Mouse (Mus musculus): Measurements from ENCODE around the gene Ccdc15.

Gene Ccdc15

DNA sequence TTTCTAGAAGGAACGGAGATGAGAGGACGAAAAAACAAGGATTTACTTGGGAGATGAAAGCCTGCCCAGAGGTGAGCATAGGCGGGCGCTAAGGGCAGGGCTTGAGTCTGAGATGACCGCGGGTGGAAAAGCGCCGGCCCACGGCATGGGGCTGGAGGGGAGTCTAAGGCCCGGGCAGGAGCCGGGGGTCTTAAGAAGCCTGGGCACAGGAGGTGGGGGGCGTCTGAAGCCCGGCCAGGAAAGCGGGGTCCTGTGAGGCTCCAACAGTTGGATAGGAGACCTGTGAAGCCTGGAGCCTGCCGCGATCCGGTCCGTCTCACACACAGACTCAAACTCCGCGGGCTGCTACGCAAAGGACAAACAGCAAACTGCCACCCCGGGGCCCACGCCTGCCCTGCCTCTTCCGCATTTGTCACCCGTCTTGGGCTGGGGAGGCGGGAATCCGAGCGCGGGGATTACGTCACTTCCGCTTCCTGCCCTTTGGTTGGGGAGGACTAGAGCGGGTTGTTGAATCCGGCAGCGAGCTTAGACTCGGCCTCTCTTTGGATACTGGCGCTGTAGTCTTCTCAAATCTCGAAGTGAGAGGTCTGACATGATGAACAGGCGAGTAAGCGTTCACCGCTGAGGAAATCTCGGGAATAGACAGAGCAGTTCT is at the start of gene Ccdc15:
Gene Ccdc15, minus strand, starts transcription at position 445 of the 655 bp plus-strand sequence.
- peak; percentile 97 for DNase-seq (ENCODE audit: low spot score)

DNA sequence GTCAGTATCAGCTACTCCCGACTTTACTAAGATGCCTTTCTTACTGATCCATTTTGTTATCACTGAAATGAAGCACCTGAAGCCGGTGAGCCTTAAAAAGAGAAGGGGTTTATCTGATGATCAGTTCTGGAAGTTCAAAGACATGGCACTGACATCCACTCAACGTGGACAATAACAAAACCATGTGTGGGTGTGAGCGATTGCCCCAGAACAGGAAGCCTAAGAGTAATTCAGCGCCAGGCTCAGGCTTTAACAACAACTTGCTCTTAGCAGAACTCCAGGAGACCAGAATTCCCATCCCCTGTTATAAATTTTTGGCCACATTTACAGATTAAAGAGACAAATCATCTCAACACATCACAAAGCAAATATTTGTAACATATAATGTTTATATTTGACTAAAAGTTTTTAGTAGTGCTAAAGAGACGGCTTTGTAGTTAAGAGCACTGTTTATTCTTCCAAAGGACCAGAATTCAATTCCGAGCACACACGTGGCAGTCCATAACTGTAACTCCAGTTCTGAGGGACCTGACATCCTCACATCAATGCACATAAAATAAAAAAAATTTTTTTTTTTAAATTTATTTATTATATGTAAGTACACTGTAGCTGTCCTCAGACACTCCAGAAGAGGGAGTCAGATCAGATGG is 45.4 kb upstream of the Ccdc15 start:
- no peak for DNase-seq (ENCODE audit: low spot score)

DNA sequence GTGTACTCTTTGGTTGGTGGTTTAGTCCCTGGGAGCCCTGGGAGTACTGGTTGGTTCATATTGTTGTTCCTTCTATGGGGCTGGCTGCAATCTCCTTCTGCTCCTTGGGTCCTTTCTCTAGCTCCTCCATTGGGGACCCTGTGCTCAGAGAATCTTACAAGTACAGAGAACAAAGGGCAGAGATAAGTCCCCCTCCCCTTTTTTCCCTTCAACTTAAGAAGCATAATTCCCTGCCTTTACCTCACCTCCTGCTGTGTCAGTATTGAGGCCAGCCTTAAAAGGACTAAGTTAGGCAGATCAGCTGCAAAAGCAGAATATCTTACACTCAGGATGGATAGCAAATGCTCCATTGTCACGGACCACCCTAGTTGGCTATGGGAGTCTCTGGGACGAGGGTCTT is 43.8 kb upstream of the Ccdc15 start:
- no peak for DNase-seq (ENCODE audit: low spot score)

DNA sequence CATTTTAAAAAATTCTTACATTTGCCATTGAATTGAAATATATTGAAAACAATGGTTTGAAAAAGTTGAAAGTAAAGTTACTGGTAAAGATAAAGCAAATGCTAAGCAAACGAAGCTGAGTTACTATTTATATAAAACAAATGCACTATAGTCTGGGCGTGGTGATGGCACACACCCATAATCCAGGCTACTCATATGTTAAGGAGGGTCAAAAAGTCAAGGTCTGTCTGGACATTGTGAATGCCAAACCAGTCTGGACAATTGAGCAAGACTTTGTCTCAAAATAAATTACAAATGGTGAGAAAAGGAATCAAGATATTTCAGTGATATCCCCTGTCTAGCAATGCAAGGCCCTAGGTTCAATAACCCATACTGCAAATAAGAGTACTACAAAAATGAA is 42.7 kb upstream of the Ccdc15 start:
- DNase-seq (ENCODE audit: low spot score): no peak

DNA sequence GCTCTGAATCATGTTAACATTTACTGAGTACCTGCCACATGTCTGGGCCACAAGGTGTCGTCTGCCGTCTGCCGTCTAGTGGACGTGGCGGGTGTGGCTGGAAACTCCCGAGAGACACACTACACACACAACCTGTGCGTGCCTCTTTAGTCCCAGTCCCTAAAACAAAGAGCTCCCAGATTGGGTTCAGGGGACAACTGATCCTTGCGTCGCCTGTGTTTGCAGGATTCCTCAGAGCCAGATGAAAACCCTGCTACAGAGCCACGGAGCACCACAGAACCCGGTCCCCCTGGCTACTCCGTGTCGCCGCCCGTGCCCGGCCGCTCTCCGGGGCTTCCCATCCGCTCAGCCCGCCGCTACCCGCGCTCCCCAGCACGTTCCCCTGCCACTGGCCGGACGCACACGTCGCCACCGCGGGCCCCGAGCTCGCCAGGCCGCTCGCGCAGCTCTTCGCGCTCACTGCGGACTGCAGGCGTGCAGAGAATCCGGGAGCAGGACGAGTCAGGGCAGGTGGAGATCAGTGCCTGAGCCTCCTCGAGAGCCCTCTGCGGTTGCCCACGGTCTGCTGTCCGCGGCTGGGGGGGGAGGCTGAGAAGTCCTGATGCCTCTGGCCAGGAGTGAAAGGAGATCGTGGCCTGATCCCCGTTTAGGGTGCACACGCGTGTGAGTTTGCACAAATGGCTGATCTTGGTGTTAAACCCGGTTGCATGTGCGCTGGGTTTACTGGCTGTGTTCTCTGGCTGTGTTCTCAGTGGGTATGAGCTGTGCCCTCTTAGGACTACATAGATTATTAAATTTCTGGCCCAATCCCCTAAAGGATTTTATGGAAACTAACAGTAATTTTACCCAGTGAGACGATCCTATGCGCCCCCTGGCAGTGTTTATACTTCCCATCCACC is 36.3 kb upstream of the Ccdc15 start:
- DNase-seq (ENCODE audit: low spot score): no peak

DNA sequence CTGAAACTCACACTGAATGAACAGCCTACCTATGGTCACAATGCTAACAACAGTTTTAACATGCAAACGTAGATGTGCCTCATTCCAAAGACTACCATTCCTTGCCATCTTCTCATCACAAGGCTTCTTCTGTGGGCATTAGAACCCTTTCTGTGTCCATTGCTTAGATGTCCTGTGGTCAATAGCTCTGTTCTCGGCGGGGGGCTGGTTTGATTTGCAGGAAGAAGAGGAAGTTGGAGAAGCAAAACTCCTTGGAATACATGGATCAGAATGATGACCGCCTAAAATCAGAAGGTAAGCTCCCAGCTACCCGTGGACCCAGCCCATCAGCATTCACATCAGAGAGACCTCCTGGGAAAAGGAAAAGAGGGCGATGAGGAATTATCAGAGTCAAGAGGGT is 34.9 kb upstream of the Ccdc15 start:
- no peak for DNase-seq (ENCODE audit: low spot score)

DNA sequence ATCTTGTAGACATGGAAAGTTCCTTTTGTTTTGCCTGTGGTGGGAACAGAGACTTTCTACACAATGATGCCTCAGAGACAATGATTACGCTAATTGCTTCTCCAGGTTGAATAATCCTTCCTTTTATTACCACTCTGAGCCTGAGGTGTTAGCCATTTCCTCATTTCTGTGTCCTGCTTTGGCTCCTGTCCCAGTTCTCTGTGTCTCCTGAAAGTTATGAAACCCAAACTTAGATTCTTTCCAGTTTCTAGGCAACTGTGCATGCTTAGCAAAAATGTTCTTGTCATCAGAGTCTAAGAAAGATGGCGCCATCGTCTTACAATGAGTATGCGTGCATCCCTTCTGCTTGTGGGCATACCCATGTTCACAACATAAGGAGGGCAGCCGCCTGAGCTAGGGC is 27.5 kb upstream of the Ccdc15 start:
- no peak for DNase-seq (ENCODE audit: low spot score)

DNA sequence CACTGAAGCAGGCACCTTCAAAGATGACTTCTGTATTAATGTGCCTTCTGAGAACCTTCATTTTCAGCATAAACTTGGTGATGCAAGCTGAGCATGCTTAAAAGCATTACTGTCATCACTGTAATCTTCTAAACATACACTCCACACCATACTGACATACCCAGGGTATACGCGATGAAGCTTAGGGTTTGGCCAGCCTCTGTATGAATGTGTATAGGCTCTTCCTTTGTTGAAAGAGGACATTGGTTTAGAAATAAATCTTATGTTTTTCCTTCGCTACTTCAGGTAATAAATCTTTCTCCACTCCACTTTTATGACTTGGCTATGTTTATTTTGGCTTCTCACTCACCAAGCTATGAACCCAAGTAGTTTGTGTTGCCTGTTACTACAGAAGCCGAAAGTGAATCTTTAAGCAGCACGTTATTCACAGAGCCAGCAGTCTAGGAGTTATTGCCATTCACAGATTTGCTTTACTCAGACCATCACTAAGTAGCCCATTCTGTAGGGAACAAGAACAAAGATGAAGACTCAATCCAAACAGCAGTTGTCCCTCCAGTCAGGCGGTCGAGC is 23.1 kb upstream of the Ccdc15 start:
- DNase-seq (ENCODE audit: low spot score): no peak

DNA sequence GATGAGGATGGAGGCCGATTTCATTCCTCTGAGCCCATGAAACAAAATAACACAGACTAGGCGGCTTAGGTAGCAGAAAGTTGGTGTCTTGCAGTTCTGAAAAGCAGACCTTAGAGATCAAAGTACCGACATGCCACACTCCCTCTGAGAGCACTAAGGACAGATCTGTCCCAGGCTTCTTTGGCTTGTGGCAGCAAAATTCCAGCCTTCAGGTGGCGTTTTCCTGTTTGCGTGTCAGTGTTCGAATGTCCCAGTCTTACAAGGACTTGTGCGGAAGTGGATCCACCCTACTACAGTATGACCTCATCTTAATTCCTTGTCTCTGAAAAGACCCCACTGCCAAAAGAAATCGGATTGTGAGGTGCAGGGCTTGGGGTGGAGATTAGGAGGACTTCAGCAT is 20.6 kb upstream of the Ccdc15 start:
- no peak for DNase-seq (ENCODE audit: low spot score)

DNA sequence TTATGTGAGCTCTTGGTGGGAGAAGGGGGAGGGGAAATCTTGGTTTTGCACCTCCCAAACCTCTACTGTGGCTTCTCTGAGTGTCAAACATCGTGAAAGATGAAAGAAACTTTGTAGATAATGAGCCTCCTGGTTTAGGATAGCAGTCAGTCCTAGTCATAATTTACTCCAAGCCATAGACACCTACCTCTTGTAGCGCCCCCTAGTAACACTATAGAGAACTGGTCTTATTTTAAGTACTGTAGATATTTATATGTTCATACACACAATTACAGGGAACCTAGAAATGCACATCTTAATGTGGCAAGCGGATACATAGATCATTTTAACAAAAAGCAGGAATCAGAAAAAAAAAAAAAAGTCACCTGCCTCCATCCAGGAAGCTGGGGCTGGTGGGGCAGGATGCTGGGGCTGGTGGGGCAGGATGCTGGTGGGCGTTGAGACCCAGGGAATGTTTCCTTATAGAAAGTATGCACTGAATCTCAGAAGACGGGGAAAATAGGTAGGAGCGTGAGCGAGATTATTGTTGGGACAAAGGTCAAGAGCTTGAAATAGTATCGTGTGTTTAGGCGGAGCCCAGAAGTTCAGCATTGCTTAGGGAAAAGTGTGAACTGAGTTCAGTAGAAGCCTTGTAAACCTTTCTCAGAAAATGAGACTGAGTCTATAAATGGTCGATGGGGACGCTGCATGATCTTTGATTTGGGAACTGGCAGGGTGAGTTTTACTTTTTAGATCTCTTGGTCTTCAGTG is 20.0 kb upstream of the Ccdc15 start:
- DNase-seq (ENCODE audit: low spot score): no peak

DNA sequence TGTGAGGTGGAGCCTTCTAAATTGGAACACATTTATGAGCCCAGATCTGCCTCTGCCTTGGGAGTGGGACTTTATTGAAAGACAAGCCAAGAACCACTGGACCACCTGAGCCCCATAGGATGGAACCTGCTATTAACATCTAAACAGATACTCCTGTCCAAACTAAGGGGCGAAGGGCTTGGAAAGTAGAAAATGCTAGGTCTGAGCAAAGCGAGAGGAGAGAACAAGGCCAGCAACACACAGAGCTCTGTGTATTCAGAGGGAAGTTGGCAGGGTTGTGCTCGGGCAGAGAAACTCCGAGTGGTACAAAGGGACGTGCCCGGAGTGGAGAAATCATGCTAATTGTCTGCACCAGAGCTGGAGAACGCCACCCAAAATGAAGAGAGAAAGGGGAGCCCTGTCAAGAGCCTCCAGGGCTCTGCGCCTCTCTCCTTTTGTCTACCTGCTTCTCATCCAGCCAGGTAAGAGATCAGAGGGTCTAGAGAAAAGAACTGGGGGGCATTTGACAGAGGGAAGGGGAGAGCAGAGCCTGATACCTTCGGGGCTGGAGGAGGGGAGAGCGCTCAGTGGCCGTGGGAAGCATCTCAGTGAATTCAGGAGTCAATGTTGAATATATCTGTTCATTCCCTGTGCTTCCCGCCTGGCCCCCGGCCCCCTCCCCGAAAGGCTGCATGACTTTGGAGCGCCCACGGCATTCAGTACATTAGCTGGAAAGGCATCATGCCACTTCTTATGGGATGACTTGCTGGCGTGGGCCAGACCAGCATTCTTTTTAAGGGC is 19.3 kb upstream of the Ccdc15 start, which contains the start of gene Hepacam:
Gene Hepacam, plus strand, starts transcription at position 51 of the 780 bp plus-strand sequence.
- DNase-seq (ENCODE audit: low spot score): peak; percentile 66

DNA sequence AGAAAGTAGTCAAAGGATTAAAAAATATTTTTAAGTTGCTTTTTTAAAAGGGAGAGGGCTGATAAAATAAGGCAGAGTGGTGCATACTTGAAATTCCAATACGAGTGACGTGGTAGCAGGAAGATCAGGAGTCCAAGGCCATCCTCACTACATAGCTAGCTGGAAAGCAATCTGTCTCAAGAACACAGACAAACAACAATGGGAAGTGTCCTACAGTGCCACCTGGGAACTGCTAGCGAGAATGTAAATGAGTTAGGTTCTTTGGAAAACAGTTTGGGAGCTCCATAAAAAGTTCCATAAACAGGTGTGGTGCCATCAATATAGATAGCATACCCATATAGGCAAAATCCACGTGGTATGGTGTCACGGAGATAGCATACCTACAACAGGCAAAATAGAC is 17.5 kb upstream of the Ccdc15 start:
- DNase-seq (ENCODE audit: low spot score): no peak

DNA sequence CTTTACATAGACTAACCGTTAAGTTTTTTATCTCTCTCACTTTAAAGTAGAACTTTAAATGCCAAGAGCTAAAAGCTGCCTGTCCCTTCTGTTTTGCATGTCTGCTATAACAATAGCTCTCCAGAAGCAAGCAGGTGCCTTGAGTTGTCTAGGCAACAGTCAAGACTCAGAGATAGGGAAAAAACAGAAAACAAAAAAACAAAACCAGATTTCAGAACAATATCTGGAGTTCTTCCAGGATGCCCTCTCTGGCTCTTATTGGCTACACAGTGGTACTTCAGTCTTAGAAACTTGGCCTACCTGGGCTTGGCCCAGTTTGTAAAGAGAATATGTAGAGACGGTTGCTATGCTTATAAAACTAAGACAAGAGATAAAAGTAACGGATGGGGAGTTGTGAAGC is 16.2 kb upstream of the Ccdc15 start:
- no peak for DNase-seq (ENCODE audit: low spot score)

DNA sequence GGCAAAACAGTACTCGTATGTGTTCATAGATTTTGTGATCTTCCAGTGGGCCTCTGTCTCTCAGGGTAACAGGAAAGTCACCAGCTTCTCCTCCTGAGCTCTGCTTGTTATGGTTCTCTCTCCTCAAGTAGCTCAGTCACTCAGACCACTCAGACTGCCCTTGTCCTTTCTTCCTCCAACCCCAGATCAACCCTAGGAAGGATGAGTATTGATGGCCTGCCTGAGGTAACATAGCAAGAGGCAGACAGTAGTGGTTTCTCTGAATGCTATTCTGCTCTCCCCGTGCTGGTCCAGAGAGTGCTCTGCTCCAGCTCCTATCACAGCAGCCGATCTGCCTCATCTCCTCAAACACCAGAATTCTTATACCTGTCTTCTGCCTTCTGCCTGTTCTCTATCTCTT is 15.3 kb upstream of the Ccdc15 start:
- no peak for DNase-seq (ENCODE audit: low spot score)

DNA sequence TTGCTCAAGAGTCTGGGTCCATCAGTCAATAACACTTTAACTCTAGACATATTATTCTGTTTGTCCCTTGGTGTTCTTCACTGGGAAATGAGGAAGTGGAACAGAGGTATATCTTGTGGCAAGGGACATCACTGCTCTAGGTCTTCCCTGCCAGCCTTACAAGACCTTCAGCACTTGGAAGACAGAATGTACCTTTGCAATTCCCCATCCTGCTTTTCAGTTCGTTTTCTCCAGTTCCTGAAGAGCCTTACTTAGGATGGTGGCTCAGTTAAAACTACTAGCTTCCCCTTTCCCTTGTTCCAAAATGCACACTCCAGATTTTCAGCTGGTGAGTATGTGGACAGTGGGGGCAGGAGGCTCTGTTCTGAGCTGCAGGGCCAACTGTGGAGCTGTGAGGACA is 14.6 kb upstream of the Ccdc15 start:
- DNase-seq (ENCODE audit: low spot score): no peak

DNA sequence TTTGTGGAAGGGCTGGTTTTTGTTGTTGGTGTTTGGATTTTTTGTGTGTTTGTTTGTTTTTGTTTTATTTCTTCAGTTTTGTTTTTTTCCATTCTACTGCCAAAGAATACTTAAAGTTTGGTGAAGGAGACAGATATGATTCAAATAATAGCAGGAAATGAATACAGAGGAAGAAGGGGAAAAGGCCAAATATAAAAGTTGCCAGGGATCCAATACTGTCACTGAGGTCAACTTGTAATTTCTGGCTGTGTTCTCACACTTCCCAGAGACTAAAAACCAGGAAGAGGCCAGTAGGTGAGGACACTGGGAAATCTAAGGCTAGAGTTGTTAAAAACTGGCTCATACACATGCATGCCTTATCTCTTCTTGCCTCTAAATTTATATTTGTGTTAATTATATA is 13.9 kb upstream of the Ccdc15 start:
- DNase-seq (ENCODE audit: low spot score): no peak

DNA sequence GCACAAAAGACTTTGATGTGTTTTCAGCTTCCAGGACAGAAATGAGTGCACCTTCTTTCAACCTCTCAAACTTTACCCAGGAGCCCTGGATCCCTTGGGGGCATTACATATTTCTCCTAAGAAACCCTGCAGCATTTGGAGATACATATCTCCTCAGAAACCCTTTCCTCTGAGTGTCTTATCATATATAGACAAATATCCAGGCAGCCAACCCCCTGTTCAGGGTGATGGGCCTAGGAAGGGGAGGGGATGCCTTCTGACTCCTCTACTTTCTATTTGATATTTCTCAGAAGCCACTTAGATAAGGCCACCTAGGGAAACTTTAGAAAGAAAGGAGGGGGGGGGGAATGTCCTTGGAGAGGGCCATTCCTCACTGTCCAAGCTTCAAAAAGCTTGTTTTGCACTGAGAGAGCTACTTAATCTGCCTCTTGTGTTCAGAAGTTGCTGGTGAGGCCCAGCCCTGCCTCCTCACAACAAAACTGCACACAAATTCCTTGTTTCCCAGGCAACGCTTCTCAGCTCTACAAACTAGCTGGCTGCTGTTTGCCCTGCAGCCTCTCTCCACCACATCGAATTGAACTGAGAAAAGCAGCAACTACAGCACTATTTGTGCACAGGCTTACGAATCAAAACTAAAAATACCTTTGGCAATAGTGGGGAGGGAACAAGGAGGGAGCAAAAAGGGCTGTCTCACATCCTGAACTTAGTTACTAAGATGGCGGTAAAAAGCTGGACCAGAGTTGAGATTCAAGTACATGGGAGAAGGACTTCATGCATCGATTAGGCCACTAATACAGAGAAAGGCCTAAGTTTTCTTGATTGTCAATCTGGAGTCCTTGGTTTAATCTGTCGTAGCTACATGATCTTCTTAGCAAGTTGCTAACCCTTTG is 11.3 kb upstream of the Ccdc15 start:
- DNase-seq (ENCODE audit: low spot score): peak; percentile 76

DNA sequence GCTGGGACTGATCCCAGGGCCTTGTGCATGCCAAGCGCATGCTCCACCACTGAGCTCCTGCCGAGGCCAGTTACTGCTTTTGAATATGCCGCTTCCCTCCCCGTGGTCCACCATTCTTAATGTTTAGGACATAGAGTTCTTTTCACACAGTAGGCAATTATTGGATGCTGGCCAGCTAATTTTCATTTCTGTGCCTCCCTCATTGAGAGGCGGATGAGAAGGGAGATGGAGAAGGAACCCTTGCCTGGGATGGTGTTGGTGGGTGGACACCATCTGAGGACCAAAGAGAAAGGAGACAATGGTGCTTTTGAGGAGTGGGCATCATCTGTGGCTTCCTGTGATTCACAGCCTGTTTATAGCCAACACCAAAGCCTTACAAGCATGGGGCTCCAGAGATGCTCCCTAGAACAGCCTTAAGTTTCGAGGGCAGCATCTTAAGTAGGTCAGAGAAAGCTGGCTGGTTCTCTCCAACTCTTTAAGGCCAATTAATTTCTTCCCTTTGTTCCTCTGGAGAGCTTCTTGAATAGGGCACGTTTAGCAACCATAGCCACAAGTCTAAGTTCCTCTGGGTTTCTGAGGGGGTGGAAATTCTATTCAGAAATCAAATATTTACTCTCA is 10.6 kb upstream of the Ccdc15 start:
- peak; percentile 59 for DNase-seq (ENCODE audit: low spot score)

DNA sequence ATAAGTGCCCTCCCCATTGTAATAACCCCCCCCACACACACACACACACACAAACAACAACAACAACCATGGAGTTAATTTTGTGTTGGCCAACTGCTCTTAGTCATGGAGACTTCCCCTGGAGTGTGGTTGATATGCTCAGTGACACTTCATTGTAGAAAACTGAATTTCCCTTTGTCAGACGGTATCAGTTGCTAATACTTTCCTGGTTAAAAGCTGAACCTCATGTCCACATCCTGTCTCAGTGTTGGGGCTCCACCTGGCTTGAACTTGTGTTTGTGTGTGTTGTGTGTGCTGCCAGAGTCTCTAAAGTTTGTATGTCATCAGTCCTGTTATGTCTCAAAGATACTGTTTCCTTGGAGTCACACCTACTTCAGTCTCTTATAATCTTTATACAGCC is 6.3 kb upstream of the Ccdc15 start:
- DNase-seq (ENCODE audit: low spot score): no peak

DNA sequence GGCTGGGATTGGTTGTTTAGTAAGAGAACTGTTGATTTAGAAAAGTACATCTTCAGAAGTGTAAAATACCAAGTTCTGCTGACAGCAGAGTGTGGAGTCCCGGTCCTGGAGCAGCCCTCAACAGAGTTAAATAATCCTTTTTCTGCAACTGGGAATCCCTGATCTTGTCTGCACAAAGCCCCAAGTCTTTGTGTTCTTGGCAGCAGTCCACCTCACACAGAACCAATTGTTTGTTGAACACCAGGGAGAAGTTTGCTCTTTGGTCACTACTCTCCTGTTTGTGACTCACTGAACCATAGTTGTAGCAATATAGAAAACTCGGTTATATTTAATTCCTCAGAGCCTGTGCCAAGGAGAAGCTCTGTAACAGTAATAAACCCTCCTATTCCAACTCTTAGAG is 3.0 kb upstream of the Ccdc15 start:
- peak; percentile 51 for DNase-seq (ENCODE audit: low spot score)

All from layer of hippocampus, adult 11-12 months (tissue).